Mouse (Mus musculus): ENCODE measurements around the gene A2ml1.

A2ml1 gene

GRCm38 (mm10) chr6:128549463-128550452 lies 31.6 kb downstream of the A2ml1 start:
- no peak for DNase-seq

- DNase-seq: no peak
These were observed 32.9 kb downstream of the A2ml1 start for GRCm38 (mm10) chr6:128548532-128548931.

- no peak for DNase-seq
These were observed 36.0 kb downstream of the A2ml1 start for GRCm38 (mm10) chr6:128545402-128545801.

GRCm38 (mm10) chr6:128543226-128543625 lies 38.2 kb downstream of the A2ml1 start:
- no peak for DNase-seq

GRCm38 (mm10) chr6:128535250-128535649 lies 46.2 kb downstream of the A2ml1 start:
- DNase-seq: no peak

- DNase-seq: no peak
These were observed 48.1 kb downstream of the A2ml1 start for GRCm38 (mm10) chr6:128533296-128533695.

GRCm38 (mm10) chr6:128532701-128533100 lies 48.7 kb downstream of the A2ml1 start:
- no peak for DNase-seq

- no peak for DNase-seq
These were observed 52.9 kb downstream of the A2ml1 start for GRCm38 (mm10) chr6:128528491-128528890.

- no peak for DNase-seq
These were observed 54.3 kb downstream of the A2ml1 start for GRCm38 (mm10) chr6:128527110-128527509.

GRCm38 (mm10) chr6:128526601-128527000 lies 54.8 kb downstream of the A2ml1 start, which contains the start of gene Pzp:
Gene Pzp (minus strand): TSS chr6:128526720.
- DNase-seq: no peak

- DNase-seq: no peak
These were observed 55.6 kb downstream of the A2ml1 start for GRCm38 (mm10) chr6:128525801-128526200.

GRCm38 (mm10) chr6:128523360-128523759 lies 58.0 kb downstream of the A2ml1 start:
- DNase-seq: no peak

- no peak for DNase-seq
These were observed 62.2 kb downstream of the A2ml1 start for GRCm38 (mm10) chr6:128519159-128519558.

- DNase-seq: no peak
These were observed 75.7 kb downstream of the A2ml1 start for GRCm38 (mm10) chr6:128505676-128506236.

GRCm38 (mm10) chr6:128504743-128505142 lies 76.7 kb downstream of the A2ml1 start:
- DNase-seq: no peak

GRCm38 (mm10) chr6:128495346-128495745 lies 86.1 kb downstream of the A2ml1 start:
- DNase-seq: no peak

GRCm38 (mm10) chr6:128494646-128495331 lies 86.6 kb downstream of the A2ml1 start:
- no peak for DNase-seq

- DNase-seq: no peak
These were observed 89.5 kb downstream of the A2ml1 start for GRCm38 (mm10) chr6:128491916-128492315.

GRCm38 (mm10) chr6:128490141-128490540 lies 91.3 kb downstream of the A2ml1 start:
- DNase-seq: no peak

Measured in cerebellum, adult 11-12 months (tissue).